Mouse (Mus musculus) adrenal gland, adult 2 months (tissue): Measurements from ENCODE around the gene Adam12. TPM values are rescaled to one million over a fixed set of nuclear protein-coding genes. Genes with fewer than 3 reads are reported as not detected.
"Not testable (repeated sequence)": the region's sequence is repeated elsewhere in the genome, so short reads cannot be mapped to it uniquely, and the experiment has no call there.

Source experiments
- DNase-seq: peaks from one replicate; pipeline ENCODE4 v3.0.0; 2021
- polyA plus RNA-seq: library from polyadenylated mRNA; depleted of rRNA; stranded (reverse); fragments of >200 nt; gene quantifications from 2 replicates; pipeline ENCODE4 v1.2.3, GENCODE M21; 2012
- total RNA-seq, 2 experiments: library from RNA; stranded (reverse); gene quantifications; 2 replicates each; pipeline ENCODE4 v1.2.3; 2021

Adam12 gene
- total and polyA plus RNA-seq, 3 experiments: 2.3 to 21.7 (median 6.2) TPM

DNA sequence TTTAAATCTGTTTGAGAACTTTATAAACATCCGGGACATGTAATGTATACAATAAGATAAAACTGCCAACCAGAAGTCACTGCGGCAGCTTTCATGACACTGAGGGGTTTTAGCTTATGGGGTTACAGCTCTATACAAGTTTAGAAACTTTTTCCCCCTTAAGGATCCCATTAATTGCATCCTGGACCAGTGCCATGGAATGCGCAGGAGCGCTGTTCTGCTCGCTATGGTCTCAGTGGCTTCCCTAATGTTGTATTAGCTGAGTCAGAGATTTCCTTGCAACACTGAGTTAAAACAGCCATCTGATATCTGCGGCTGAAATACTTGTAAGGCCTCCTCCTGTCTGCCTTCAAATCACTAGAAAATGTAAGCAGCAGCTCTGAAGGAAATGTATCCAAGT, 298.6 kb downstream of the Adam12 start:
- no peak for DNase-seq

GRCm38 (mm10) chr7:133931481-133931880, 300.5 kb downstream of the Adam12 start:
- no peak for DNase-seq

GRCm38 (mm10) chr7:133928981-133929380, 303.0 kb downstream of the Adam12 start:
- peak; percentile 63 for DNase-seq

DNA sequence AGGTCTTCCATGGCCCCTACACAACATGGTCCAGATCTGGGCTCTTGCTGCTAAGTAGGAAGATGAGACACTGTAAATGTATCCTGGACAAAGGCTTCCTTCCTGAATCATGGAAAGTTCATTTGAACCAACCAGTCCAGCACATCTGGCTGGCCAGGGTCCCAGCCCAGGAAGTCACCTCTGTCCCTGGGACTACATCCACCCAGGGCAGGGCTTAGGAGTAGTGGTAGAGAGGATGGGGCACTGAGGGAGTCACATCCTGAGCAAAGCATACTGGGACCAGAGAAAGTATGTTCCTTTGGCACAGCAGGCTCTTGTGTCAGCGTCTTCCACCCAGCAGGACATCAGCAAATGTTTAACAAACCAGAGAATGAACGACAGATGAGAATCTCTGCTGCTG, 306.2 kb downstream of the Adam12 start:
- peak; percentile 10 for DNase-seq

GRCm38 (mm10) chr7:133923994-133924393, 308.0 kb downstream of the Adam12 start:
- no peak for DNase-seq

DNA sequence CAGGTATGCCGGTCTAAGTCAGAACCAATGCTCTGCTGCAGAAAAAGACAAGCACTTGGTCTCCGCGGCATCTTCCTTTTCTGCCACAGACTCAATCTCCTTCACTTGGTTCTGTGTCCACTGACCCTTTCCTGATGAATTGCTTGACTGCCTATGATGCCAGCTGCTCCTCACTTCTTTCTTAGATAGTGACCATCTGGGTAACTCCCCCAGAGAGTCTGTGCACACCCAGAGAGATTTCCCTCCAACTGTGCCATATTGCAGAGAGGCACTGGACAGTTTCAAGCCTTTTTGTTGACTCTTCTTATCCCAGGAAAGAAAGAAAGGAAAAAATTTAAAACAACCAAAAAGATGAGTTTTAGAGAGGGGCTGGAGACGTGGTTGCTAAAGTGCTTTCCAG, 310.7 kb downstream of the Adam12 start:
- no peak for DNase-seq

DNA sequence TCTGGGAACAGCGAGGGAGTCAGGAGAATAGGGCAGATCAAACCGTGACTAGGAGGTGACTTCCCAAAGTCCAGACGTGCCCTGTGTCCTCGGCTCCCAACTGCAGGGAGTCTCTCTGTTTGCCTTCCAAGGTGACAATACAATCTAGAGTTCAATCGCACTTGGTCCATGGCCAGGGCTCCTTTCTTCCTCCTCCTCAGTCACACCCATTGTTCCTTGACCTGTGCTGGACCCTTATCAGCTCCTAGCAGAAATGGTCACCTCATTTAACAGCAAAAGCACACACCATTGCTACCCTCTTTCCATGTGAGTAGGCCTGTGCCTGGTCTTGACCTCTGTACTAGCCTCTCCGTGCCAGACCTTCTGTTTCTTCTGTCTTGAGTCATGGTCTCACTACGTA, 311.2 kb downstream of the Adam12 start:
- no peak for DNase-seq

DNA sequence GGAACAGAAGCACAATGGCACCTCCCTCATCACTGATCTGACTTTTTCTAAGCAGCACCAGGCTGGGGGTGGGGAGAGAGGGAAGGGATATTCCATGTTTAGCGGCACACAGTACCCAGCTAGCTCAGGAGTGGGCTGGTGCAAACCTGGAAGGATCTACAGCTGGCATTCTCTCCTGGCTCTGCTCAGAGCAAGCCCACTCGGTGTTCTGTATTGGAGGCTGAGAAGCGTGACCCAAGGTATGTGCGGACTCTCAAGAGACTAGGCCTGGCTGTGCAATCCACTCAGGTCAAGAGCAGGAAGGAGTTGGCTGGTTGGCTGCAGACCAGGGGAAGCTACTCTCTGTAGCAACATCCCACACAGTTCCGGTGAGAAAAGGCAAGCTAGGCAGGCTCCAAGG, 312.0 kb downstream of the Adam12 start:
- DNase-seq: peak; percentile 16

DNA sequence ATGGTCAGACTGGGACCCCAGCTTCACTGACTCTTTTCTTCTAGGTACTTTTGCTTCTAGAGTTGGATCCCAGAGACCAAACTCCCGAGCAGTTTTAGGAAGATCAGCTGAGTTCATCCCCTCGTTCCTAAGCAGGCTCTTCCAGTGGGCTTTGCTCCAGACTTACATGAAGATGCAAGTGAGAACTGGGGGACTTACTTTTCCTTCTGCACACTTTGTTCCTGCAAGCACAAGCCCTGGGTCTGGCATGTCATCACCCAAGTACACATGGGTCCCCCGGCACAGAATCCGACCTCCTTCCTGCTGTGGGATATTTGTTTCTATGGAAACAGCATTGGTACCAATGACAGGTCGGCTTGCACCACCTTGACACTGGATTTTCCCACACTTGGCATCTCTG, 312.6 kb downstream of the Adam12 start:
- no peak for DNase-seq

DNA sequence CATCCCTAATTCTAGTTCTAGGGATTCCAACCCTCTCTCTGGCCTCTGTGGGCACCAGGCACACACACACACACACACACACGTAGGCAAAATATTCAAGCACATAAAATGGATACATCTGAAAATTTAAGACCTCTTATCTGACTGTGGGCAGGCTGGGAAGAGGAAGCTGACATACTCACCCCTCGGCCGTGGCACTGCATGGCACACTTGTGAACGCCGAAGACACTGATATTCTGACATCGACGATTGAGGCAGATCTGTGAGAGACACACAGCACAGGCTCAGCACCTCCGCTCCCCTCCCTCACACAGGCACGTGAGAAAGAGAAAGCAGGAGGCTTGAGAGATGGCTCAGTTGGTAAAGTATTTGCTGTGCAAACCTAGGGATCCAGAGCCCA, 315.7 kb downstream of the Adam12 start:
- no peak for DNase-seq

DNA sequence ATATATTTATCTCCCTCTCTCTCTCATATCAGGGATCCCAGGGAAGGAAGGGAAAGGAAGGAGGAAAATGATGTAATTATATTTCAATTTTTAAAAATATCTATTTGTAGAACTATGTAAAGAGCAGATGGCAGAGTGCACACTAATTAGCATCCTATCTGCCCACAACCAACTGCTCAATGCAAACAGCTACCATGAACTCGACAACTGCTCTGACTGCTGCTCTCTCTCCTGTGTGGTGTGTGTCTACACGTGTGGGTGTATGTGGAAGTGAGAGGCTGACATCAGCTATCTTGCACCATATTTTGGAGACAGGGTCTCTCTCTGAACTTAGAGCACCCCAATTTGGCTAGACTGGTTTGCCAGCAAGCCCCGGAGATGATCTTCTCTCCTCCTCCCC, 320.1 kb downstream of the Adam12 start:
- DNase-seq: no peak

DNA sequence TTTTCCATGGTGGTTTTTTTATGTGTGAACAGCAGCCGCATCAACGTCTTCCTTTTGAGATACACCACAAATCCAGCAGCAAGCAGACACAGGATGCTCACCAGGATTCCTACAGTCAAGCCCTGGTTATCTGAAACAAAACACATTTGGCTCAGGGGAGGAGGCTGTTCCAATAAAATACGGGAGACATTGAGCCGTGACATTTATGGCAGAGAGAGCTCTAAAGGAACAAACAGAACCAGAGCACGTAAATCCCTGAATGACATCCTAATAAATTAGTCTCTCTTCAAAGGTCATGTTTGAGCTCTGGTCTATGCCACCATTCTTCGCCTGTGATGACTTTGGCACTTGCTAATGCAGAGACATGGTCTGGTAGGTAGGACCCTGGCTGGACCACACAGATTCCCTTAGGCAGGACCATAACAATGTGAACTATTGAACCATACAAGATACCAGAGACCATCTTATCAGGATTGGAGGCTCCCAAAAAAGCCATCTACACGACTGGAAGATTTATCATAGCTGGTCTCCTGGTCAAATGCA, 322.0 kb downstream of the Adam12 start:
- no peak for DNase-seq

DNA sequence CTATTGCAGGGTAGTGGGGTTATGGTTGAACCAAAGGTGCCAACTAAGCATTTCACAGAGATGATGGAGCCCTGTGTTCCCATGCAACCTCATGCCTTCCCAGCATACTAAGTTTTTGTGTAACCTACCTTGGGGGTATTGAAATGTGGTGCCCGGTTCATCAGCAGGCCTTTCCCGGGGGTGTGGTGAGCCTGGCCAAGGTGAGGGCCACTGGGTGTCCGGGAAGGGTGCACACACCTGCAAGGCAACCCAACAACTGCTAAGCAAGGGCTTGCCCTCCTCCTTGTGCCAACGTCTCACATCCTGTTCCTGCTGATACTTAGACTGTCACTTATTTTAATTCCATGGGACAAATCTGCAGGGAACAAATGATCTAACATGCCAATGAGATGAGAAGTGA, 323.0 kb downstream of the Adam12 start:
- DNase-seq: no peak

DNA sequence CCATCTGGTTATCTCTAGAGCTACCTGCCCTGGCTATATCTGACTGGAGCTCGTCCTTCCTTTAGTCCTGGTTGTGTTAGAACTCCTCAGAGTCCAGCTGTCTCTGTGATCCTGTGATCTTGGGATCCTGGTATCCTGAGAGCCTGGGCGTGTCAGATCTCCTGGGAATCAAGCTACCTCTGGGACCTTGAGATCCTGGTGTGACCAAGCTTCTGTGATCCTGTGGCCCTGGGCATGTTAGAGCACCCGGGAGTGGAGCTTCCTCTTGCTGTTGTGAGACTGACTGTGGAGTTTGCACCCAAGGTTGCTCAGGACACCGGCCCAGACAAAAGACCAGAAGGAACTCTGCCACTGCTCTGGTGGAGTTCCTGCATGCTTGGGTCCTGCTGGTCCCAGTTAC, 332.6 kb downstream of the Adam12 start:
- no peak for DNase-seq

DNA sequence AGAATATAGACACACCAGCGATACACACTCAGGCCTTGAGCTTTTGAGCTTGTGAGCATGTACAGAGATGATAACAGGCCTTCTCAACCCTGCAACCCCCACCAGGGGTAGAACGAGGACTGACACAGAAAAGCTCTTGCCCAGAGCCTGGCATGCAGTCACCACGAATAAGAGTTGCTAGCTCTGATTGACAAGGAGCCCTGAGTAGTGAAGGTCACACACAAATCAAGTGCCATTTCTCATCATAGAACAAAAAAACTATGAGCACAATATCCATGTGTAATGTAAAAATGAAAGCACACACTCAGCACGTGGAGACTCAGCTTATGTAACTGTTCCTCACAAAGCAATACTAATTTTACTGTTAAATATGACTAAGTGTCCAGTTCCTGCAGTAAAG, 340.1 kb downstream of the Adam12 start:
- peak; percentile 33 for DNase-seq

DNA sequence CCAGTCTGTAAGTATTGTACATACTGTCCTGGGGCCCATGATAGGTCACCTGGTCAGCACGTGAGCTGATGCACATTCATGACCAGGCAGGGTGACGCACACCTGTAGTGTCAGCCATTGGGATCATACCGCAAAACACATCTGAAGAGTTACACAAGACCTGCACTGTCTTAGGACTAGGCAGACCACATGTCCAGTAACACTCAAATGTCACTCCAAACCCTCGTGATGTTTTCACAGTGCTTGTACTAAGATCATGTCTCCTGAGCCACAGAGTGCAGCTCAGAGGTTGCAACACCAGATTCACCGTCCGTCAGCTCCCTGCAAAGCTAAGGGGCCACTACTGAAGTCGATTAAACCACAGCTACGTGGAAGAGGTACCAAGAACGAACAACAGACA, 340.6 kb downstream of the Adam12 start:
- no peak for DNase-seq

GRCm38 (mm10) chr7:133889986-133890385, 342.0 kb downstream of the Adam12 start:
- no peak for DNase-seq

DNA sequence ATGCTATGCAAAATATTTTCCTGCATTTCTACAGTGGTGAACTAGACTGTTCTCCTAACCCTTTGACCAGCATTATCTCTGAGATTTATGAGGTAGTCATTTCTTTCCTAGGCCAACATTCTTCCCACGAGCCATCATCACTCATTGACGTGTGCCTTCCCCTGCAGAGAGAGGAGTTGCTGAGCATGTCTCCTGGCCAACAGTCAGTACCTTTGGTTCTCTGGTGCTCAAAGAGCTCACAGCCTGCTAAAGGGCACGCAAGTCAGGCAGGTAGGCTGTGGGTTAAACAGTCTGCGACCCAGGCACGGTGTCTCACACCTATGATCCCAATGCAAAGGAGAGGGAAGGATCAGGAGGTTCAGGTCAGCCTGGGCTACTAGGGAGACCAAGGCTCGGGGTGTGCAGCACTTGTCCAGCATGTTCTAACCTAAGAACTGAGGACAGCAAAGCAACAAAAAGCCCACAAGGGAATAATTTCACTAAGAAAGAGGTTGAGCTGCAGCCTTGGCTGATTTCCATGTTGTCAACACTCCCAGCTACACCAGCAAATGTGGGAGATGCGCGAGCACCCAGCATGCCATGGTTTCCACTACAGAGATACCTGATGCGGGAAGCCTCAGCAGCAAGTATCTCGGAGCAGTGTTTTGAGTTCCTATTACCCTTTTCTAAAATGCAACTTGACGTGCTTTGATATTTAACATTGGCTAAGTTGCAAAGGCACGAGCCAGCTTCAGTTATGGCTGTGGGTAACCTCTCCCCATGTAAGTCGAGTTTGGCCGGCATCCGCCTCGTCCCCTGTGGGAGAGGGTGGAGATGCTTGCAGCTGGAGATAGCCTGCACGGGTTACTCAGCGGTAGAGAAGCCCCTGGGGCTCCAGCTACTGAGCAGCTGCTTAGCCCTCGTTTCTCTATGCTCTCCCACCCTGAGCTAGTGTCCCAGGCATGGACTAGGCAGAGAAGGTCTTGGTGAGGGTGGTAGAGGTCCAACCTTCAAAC, 342.7 kb downstream of the Adam12 start:
- peak; percentile 33 for DNase-seq

DNA sequence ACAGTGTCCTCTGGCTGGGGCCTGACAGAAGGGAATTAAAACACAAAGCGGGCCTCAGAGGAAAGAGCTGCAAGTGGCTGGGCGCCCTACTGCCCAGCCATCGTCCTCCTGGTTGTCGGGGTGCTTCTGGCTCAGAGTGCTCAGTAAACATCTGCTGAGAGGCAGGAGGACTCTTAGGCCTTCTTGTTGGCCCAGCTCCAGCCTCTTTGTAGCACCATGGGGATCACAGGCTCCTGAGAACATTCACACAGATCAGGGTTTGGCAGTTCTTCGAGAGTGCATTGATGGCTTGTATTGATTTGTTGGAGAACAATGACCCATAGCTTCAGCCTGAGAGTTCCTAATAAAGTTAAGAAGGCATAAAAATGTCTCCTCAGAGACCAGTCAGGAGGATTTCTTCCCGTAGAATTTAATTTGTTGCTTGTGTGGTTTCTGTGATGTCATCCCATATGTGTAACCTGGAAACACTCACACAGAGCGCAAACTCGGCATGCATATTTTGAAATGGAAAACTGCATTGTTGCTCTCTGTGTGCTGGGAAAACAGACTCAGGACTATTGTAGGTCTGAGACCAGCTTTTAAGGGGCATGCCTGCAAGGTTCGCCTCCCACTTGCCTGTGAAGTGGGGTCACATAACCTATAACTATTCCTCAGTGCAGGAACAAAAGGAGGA, 347.1 kb downstream of the Adam12 start:
- not testable (repeated sequence) for DNase-seq

GRCm38 (mm10) chr7:133879761-133880160, 352.2 kb downstream of the Adam12 start:
- DNase-seq: no peak

DNA sequence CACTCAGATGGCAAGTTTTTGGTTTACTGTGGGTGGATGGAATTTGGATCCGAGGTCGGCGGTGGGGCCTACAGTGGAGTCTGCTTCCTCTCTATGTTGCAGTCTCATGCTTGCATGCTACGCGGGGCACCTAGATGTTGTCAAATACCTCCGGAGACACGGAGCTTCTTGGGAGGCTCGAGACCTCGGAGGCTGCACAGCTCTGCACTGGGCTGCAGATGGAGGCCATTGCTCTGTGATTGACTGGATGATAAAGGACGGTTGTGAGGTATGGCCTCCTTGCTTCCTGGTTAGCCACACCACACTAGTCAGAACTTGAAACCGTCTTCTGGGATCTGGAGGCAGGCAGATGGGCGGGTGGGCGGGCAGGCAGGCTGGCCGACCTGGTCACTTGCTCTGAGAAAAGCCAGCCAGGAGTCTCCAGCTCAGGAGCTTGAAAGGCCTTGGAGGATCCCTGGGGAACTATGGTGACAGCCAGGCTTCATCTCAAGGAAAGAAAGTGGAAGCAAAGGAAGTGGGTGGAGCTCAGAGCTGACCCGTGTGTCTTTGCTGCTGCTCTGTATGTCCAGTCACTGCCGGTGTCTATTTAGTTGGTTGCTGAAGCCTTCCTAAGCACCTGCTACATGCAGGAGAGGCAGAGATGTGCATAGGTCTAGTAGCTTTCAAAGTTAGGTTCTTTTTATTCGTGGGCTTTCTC, 355.2 kb downstream of the Adam12 start:
- no peak for DNase-seq

- DNase-seq: no peak
Observed at GRCm38 (mm10) chr7:133876139-133876538, 355.8 kb downstream of the Adam12 start.
